Mouse (Mus musculus) CH12.LX (cell line): ENCODE results near the gene Zcchc8. TPM values are rescaled to one million over a fixed set of nuclear protein-coding genes. Genes with fewer than 3 reads are reported as not detected.
"Not testable (repeated sequence)": the region's sequence is repeated elsewhere in the genome, so short reads cannot be mapped to it uniquely, and the experiment has no call there.

Experiments used
- DNase-seq: peaks from one replicate; pipeline ENCODE4 v3.0.0-alpha.2; 2013; ENCODE audit errors: extremely low read depth
- H3K27ac ChIP-seq: 2 replicates; pipeline ENCODE4 v1.5.1; 2012; ENCODE audit warnings: low read depth, mild to moderate bottlenecking, control low read depth, moderate library complexity; ENCODE audit not compliant: insufficient read depth
- H3K27me3 ChIP-seq: replicated peaks from 2 replicates; pipeline ENCODE3; 2012; ENCODE audit warnings: inconsistent platforms
- H3K36me3 ChIP-seq, 2 experiments: replicated peaks in 1 of 2; 2 replicates each; pipeline versions ENCODE3 to v1.6.1; 2012; ENCODE audit warnings: inconsistent platforms in 1 of 2, low read length in 1 of 2, mild to moderate bottlenecking in 1 of 2, mixed read lengths in 1 of 2, moderate library complexity in 1 of 2; ENCODE audit not compliant: control insufficient read depth in 1 of 2, insufficient read depth in 1 of 2
- H3K4me1 ChIP-seq, 2 experiments: 2 replicates each; pipeline ENCODE4 v1.6.1; 2012; ENCODE audit warnings: inconsistent platforms in 1 of 2, moderate library complexity in 1 of 2; ENCODE audit not compliant: insufficient read depth in 2 of 2, control insufficient read depth in 1 of 2
- H3K4me2 ChIP-seq: 2 replicates; pipeline ENCODE4 v1.6.1; 2012; ENCODE audit warnings: low read depth, mild to moderate bottlenecking, control low read depth; ENCODE audit not compliant: poor library complexity, insufficient read depth, severe bottlenecking
- H3K4me3 ChIP-seq, 3 experiments: fragments of 150-350 bp in 1 of 3; sonication (generic) in 1 of 3; replicated peaks in 1 of 3; 2 replicates each; pipeline versions ENCODE3 to v1.5.1; 2011 to 2012; ENCODE audit warnings: low read depth in 2 of 3, low read length in 2 of 3, mild to moderate bottlenecking in 2 of 3, moderate library complexity in 2 of 3, control low read depth in 1 of 3, improper control_type of control experiment in 1 of 3, inconsistent platforms in 1 of 3, mixed read lengths in 1 of 3; ENCODE audit not compliant: poor library complexity in 1 of 3
- H3K79me2 ChIP-seq: replicated peaks from 2 replicates; pipeline ENCODE4 v1.6.1; 2012; ENCODE audit warnings: mild to moderate bottlenecking, moderate library complexity; ENCODE audit not compliant: control insufficient read depth, poor library complexity, insufficient read depth, severe bottlenecking; ENCODE audit errors: extremely low read depth
- H3K9ac ChIP-seq: 2 replicates; pipeline ENCODE4 v1.6.1; 2012; ENCODE audit warnings: low read depth, mild to moderate bottlenecking, control low read depth, moderate library complexity; ENCODE audit not compliant: insufficient read depth
- H3K9me3 ChIP-seq: replicated peaks from 2 replicates; pipeline ENCODE3; 2012; ENCODE audit warnings: low read length, inconsistent platforms, mixed read lengths
- CHD1 ChIP-seq: IDR thresholded peaks from 2 replicates; pipeline ENCODE4 v1.6.1; 2012; ENCODE audit warnings: low read depth, low read length, improper control_type of control experiment, inconsistent platforms
- CHD2 ChIP-seq: IDR thresholded peaks from 2 replicates; pipeline ENCODE4 v1.6.1; 2011; ENCODE audit warnings: low read length, improper control_type of control experiment
- ELF1 ChIP-seq: IDR thresholded peaks from 2 replicates; pipeline ENCODE4 v1.6.1; 2014; ENCODE audit warnings: low read depth, mild to moderate bottlenecking, inconsistent platforms, low read length, improper control_type of control experiment
- GABPA ChIP-seq: IDR thresholded peaks from 2 replicates; pipeline ENCODE4 v1.6.1; 2012; ENCODE audit warnings: low read depth, low read length, improper control_type of control experiment, inconsistent platforms; ENCODE audit not compliant: insufficient replicate concordance
- JUN ChIP-seq: IDR thresholded peaks from 2 replicates; pipeline ENCODE4 v1.6.1; 2011; ENCODE audit warnings: low read depth, mild to moderate bottlenecking, low read length, improper control_type of control experiment, moderate library complexity; ENCODE audit not compliant: insufficient read depth
- MAX ChIP-seq: IDR thresholded peaks from 2 replicates; pipeline ENCODE4 v1.6.1; 2011; ENCODE audit warnings: low read length, improper control_type of control experiment
- MEF2A ChIP-seq: IDR thresholded peaks from 2 replicates; pipeline ENCODE4 v1.6.1; 2014; ENCODE audit warnings: low read depth, mild to moderate bottlenecking, inconsistent platforms, low read length, improper control_type of control experiment, borderline replicate concordance
- MYC ChIP-seq: IDR thresholded peaks from 2 replicates; pipeline ENCODE4 v1.6.1; 2011; ENCODE audit warnings: low read depth, mild to moderate bottlenecking, improper control_type of control experiment, low read length
- NRF1 ChIP-seq: IDR thresholded peaks from 2 replicates; pipeline ENCODE4 v1.6.1; 2014; ENCODE audit warnings: low read depth, mild to moderate bottlenecking, inconsistent platforms, low read length, improper control_type of control experiment, moderate library complexity
- TCF12 ChIP-seq: IDR thresholded peaks from 2 replicates; pipeline ENCODE4 v1.6.1; 2014; ENCODE audit warnings: low read depth, mild to moderate bottlenecking, inconsistent platforms, low read length, improper control_type of control experiment
- UBTF ChIP-seq: IDR thresholded peaks from 2 replicates; pipeline ENCODE4 v1.6.1; 2012; ENCODE audit warnings: low read depth, mild to moderate bottlenecking, inconsistent platforms, low read length, improper control_type of control experiment, moderate library complexity
- USF2 ChIP-seq: conservative IDR thresholded peaks from 2 replicates; pipeline ENCODE4 v1.6.1; 2011; ENCODE audit warnings: low read depth, low read length, improper control_type of control experiment
- ZKSCAN1 ChIP-seq: IDR thresholded peaks from 2 replicates; pipeline ENCODE4 v1.6.1; 2012; ENCODE audit warnings: low read depth, inconsistent platforms, low read length, improper control_type of control experiment, borderline replicate concordance
- ZNF384 ChIP-seq: IDR thresholded peaks from 2 replicates; pipeline ENCODE4 v1.6.1; 2012; ENCODE audit warnings: low read depth, low read length, improper control_type of control experiment, inconsistent platforms
- dilution Hi-C: fragments of 300-500 bp; cut with MboI; formaldehyde crosslinking; loops from 2 replicates; pipeline ENCODE4 v1.14.3; 2020; ENCODE audit warnings: low sequenced_read_pairs; ENCODE audit not compliant: extremely low pct_unique_long_range_greater_than_20kb, extremely low pct_ligation_motif_present
- in situ Hi-C: fragments of 300-500 bp; cut with MboI; formaldehyde crosslinking; loops from 3 replicates; pipeline ENCODE4 v1.14.3; 2019; ENCODE audit warnings: low sequenced_read_pairs, low pct_ligation_motif_present, low pct_unique_long_range_greater_than_20kb, mixed read lengths
- polyA plus RNA-seq: library from polyadenylated mRNA; unstranded; fragments of >175 nt; gene quantifications from 2 replicates; pipeline ENCODE4 v1.2.1, GENCODE M21; 2012; ENCODE audit warnings: low read depth; ENCODE audit not compliant: insufficient read length
- total RNA-seq, 2 experiments: library from RNA; depleted of rRNA; stranded (reverse); fragments of 300-350 nt in 1 of 2; fragments of >200 nt in 1 of 2; gene quantifications; 2 replicates each; pipeline ENCODE4 v1.2.3; 2012 to 2014

Gene Zcchc8
- total and polyA plus RNA-seq, 3 experiments, result 15.2 to 77.2 (median 24.4) TPM

GRCm38 (mm10) chr5:123720328-123721311, at the start of gene Zcchc8 (continued):
- TF ChIP-seq MYC, result peak; percentile 76

- H3K4me2 ChIP-seq, H3K27me3 ChIP-seq, H3K9ac ChIP-seq, H3K9me3 ChIP-seq, H3K27ac ChIP-seq, H3K4me1 ChIP-seq, in situ Hi-C loops, H3K4me3 ChIP-seq, DNase-seq, H3K79me2 ChIP-seq, dilution Hi-C loops: not testable (repeated sequence)
- H3K36me3 ChIP-seq, result peaks cover 63 to 86% of the 10 kb centered on the region in 2 experiments
Measured at GRCm38 (mm10) chr5:123766455-123766854, 45.6 kb upstream of the Zcchc8 start.

GRCm38 (mm10) chr5:123765506-123765905, 44.6 kb upstream of the Zcchc8 start:
- dilution Hi-C loops, result no loop called here
- H3K9me3 ChIP-seq, result no peaks in the 10 kb centered on the region
- no peaks in the 10 kb centered on the region for H3K27me3 ChIP-seq
- H3K9ac ChIP-seq, result no peak overlapping the region
- H3K36me3 ChIP-seq, result peaks cover 60 to 85% of the 10 kb centered on the region in 2 experiments
- in situ Hi-C loops, result no loop called here
- H3K27ac ChIP-seq, result no peak overlapping the region
- no peaks in the 10 kb centered on the region for H3K4me1 ChIP-seq
- TF ChIP-seq MAX, result no peak
- TF ChIP-seq USF2, result no peak
- TF ChIP-seq TCF12, result no peak
- no peak for TF ChIP-seq ZNF384
- TF ChIP-seq CHD2, result no peak
- TF ChIP-seq UBTF, result no peak
- TF ChIP-seq ELF1, result no peak
- no peak for TF ChIP-seq ZKSCAN1
- no peak for TF ChIP-seq CHD1
- TF ChIP-seq NRF1, result no peak
- TF ChIP-seq MEF2A, result no peak
- TF ChIP-seq JUN, result no peak
- no peak for TF ChIP-seq GABPA
- no peak for DNase-seq
- no peak overlapping the region for H3K4me3 ChIP-seq
- no peak overlapping the region for H3K4me2 ChIP-seq
- no peaks in the 10 kb centered on the region for H3K79me2 ChIP-seq
